Mouse (Mus musculus) embryonic facial prominence, embryonic 12.5 days (tissue): ENCODE measurements around the gene Son. TPM values are rescaled to one million over a fixed set of nuclear protein-coding genes. Genes with fewer than 3 reads are reported as not detected.

Source experiments
- ATAC-seq: fragments of 200-750 bp; cut with Nextera tagmentation; 2 replicates; pipeline ENCODE4 v1.8.0; 2017; ENCODE audit not compliant: insufficient number of reproducible peaks, insufficient read depth, low FRiP score, low TSS enrichment
- H3K27ac ChIP-seq: fragments of 300-500 bp; sonication (generic); 2 replicates; pipeline ENCODE4 v1.5.1; 2016; ENCODE audit warnings: mild to moderate bottlenecking
- H3K27me3 ChIP-seq: fragments of 300-500 bp; sonication (generic); 2 replicates; pipeline ENCODE4 v1.6.1; 2016; ENCODE audit warnings: mild to moderate bottlenecking, moderate library complexity
- H3K36me3 ChIP-seq: fragments of 300-500 bp; sonication (generic); 2 replicates; pipeline ENCODE4 v1.6.1; 2016; ENCODE audit warnings: mild to moderate bottlenecking
- H3K4me1 ChIP-seq: fragments of 300-500 bp; sonication (generic); 2 replicates; pipeline ENCODE4 v1.6.1; 2016
- H3K4me2 ChIP-seq: fragments of 300-500 bp; sonication (generic); replicated peaks from 2 replicates; pipeline ENCODE4 v1.6.1; 2016; ENCODE audit warnings: mild to moderate bottlenecking, moderate library complexity
- H3K4me3 ChIP-seq: fragments of 300-500 bp; sonication (generic); 2 replicates; pipeline ENCODE4 v1.5.1; 2016; ENCODE audit warnings: mild to moderate bottlenecking
- H3K9ac ChIP-seq: fragments of 300-500 bp; sonication (generic); 2 replicates; pipeline ENCODE4 v1.6.1; 2016; ENCODE audit warnings: mild to moderate bottlenecking, moderate library complexity
- H3K9me3 ChIP-seq: fragments of 300-500 bp; sonication (generic); 2 replicates; pipeline ENCODE4 v1.6.1; 2016; ENCODE audit warnings: mild to moderate bottlenecking, moderate library complexity
- WGBS: fragments of 180-500 bp; shearing (Covaris S2); methylation state at CpG from one replicate; pipeline ENCODE4 v1.1.7; 2016; 5-methylcytosine and 5-hydroxymethylcytosine counted together
- polyA plus RNA-seq: library from polyadenylated mRNA; unstranded; fragments of >200 nt; fragmentation: Nextera tagmentation; extraction: Ambion mirVana; gene quantifications from 2 replicates; pipeline ENCODE4 v1.2.1, GENCODE M21; 2016

Son gene
- polyA plus RNA-seq, 1 experiment from 2014 or later = 160 TPM

DNA sequence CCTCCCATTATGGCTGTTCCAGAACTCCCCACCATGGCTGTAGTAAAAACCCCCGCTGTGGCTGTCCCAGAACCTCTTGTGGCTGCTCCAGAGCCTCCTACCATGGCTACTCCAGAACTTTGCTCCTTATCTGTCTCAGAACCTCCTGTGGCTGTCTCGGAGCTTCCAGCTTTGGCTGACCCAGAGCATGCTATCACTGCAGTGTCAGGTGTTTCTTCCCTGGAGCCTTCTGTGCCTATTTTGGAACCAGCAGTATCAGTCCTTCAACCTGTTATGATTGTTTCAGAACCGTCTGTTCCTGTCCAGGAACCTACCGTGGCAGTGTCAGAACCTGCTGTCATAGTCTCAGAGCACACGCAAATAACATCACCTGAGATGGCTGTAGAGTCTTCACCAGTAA is 11.2 kb downstream of the Son start:
- H3K27me3 ChIP-seq = no peaks in the 10 kb centered on the region
- no peak overlapping the region for H3K27ac ChIP-seq
- H3K4me3 ChIP-seq = no peak overlapping the region
- 92% methylated on average over 5 of the region's 5 CpGs for WGBS
- no peak for ATAC-seq
- H3K4me1 ChIP-seq = no peaks in the 10 kb centered on the region
- no peak overlapping the region for H3K4me2 ChIP-seq
- no peak overlapping the region for H3K9ac ChIP-seq
- H3K36me3 ChIP-seq = peaks cover 91% of the 10 kb centered on the region
- no peaks in the 10 kb centered on the region for H3K9me3 ChIP-seq

DNA sequence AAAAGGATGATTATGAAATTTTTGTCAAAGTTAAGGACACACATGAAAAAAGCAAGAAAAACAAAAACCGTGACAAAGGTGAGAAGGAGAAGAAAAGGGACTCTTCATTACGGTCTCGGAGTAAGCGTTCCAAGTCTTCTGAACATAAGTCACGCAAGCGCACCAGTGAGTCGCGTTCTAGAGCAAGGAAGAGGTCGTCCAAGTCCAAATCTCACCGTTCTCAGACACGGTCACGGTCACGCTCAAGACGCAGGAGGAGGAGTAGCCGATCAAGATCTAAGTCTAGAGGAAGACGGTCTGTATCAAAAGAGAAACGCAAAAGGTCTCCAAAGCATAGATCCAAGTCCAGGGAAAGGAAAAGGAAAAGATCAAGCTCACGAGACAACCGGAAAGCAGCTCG is 12.5 kb downstream of the Son start:
- no peak overlapping the region for H3K4me3 ChIP-seq
- H3K9ac ChIP-seq = no peak overlapping the region
- H3K4me2 ChIP-seq = no peak overlapping the region
- no peak for ATAC-seq
- no peaks in the 10 kb centered on the region for H3K27me3 ChIP-seq
- H3K9me3 ChIP-seq = no peaks in the 10 kb centered on the region
- peaks cover 92% of the 10 kb centered on the region for H3K36me3 ChIP-seq
- H3K27ac ChIP-seq = no peak overlapping the region
- 97% methylated on average over 20 of the region's 20 CpGs for WGBS
- H3K4me1 ChIP-seq = no peaks in the 10 kb centered on the region

GRCm38 (mm10) chr16:91661397-91661796 is 14.1 kb downstream of the Son start:
- ATAC-seq = no peak
- no peaks in the 10 kb centered on the region for H3K27me3 ChIP-seq
- H3K27ac ChIP-seq = no peak overlapping the region
- H3K9me3 ChIP-seq = no peaks in the 10 kb centered on the region
- H3K4me3 ChIP-seq = no peak overlapping the region
- H3K4me2 ChIP-seq = no peak overlapping the region
- H3K4me1 ChIP-seq = no peaks in the 10 kb centered on the region
- 77% methylated on average over 1 of the region's 1 CpGs for WGBS
- H3K9ac ChIP-seq = no peak overlapping the region
- H3K36me3 ChIP-seq = peaks cover 92% of the 10 kb centered on the region

GRCm38 (mm10) chr16:91662336-91662735 is 15.0 kb downstream of the Son start:
- H3K9ac ChIP-seq = no peak overlapping the region
- H3K36me3 ChIP-seq = peaks cover 91% of the 10 kb centered on the region
- H3K9me3 ChIP-seq = no peaks in the 10 kb centered on the region
- 95% methylated on average over 16 of the region's 16 CpGs for whole genome bisulfite sequencing
- no peak for ATAC-seq
- H3K27ac ChIP-seq = no peak overlapping the region
- no peak overlapping the region for H3K4me2 ChIP-seq
- no peaks in the 10 kb centered on the region for H3K4me1 ChIP-seq
- H3K4me3 ChIP-seq = no peak overlapping the region
- no peaks in the 10 kb centered on the region for H3K27me3 ChIP-seq

- Histone ChIP-seq H3K27ac (no peak overlapping the region), H3K27me3 (no peaks in the 10 kb centered on the region), H3K4me2 (no peak overlapping the region), H3K4me1 (no peaks in the 10 kb centered on the region), H3K9ac (no peak overlapping the region), H3K9me3 (no peaks in the 10 kb centered on the region), H3K4me3 (no peak overlapping the region), H3K36me3 (peaks cover 84% of the 10 kb centered on the region)
- 95% methylated on average over 3 of the region's 3 CpGs for WGBS
- ATAC-seq = no peak
Measured at GRCm38 (mm10) chr16:91663795-91664194, 16.5 kb downstream of the Son start.

DNA sequence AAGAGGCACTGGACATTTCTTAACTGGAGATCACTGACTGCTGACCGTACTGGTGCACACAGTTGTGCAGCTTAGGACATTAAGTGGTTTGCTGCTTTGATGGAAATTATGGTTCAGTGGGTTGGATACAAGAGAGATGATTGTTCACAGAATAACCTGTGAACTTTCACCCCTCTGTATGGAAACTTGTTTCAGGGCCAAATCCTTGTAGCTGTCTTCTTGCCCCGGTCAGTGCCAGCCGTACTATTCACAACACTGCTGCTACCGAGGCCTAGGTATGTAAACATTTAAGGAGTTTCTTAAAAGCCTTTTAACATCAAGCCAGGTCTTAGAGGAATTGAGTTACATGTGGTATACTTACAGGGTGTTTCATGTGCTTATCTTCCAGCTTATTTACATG is 27.2 kb downstream of the Son start:
- Histone ChIP-seq H3K4me3 (no peak overlapping the region), H3K36me3 (peaks cover 78% of the 10 kb centered on the region), H3K9ac (no peak overlapping the region), H3K4me2 (no peak overlapping the region), H3K9me3 (no peaks in the 10 kb centered on the region), H3K4me1 (no peaks in the 10 kb centered on the region), H3K27ac (no peak overlapping the region), H3K27me3 (no peaks in the 10 kb centered on the region)
- ATAC-seq = no peak
- 88% methylated on average over 4 of the region's 4 CpGs for WGBS

GRCm38 (mm10) chr16:91678147-91678911 is 31.0 kb downstream of the Son start:
- no peak for ATAC-seq
- Histone ChIP-seq H3K27ac (no peak overlapping the region), H3K36me3 (peaks cover 80% of the 10 kb centered on the region), H3K9me3 (no peaks in the 10 kb centered on the region), H3K4me2 (no peak overlapping the region), H3K27me3 (no peaks in the 10 kb centered on the region), H3K4me1 (no peaks in the 10 kb centered on the region), H3K9ac (no peak overlapping the region), H3K4me3 (no peak overlapping the region)
- WGBS = 92% methylated on average over 5 of the region's 5 CpGs

DNA sequence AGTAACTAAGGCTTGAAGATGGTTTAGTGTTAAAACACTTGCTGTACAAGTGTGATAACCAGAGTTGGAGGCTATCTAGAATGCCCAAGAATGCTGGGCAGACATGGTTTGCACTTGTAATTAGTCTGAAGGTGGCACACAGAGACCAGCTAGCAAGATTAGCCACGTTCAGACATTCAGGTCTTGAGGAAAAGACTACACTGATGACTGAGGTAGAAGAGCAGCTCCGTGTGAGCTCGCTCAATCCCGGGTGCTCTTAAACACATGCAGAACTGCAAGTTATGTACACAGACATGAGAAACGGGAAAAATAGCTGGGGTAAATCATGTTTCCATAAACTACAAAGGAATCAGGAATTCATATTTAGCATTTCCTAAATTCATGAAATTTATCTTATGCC is 33.4 kb downstream of the Son start:
- no peaks in the 10 kb centered on the region for H3K4me1 ChIP-seq
- no peak overlapping the region for H3K4me2 ChIP-seq
- H3K4me3 ChIP-seq = no peak overlapping the region
- H3K9me3 ChIP-seq = no peaks in the 10 kb centered on the region
- no peak overlapping the region for H3K27ac ChIP-seq
- H3K27me3 ChIP-seq = no peaks in the 10 kb centered on the region
- H3K36me3 ChIP-seq = peaks cover 85% of the 10 kb centered on the region
- H3K9ac ChIP-seq = no peak overlapping the region
- WGBS = 85% methylated on average over 5 of the region's 5 CpGs
- ATAC-seq = no peak

GRCm38 (mm10) chr16:91685526-91685925 is 38.2 kb downstream of the Son start:
- Histone ChIP-seq H3K36me3 (peaks cover 51% of the 10 kb centered on the region), H3K4me1 (peaks cover 14% of the 10 kb centered on the region)

DNA sequence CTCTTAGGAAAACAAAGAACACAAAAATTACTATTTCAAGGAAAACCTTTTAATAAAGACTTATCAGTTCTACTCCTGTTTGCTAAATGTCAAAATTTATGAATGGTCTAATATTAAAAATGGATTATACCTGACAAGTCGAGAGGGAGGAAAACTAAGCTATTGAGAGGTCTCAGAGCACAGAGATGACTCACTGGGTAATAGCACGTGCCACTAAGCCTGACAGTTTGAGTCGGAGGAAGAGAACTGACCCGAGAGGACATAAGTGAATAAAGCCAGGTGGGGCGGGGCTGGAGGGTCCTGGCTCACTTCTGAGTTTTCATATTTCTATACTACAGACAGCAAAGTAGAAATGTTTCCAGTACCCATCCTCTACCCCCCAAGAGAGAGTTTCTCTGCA is 39.1 kb downstream of the Son start:
- H3K4me1 ChIP-seq = peaks cover 14% of the 10 kb centered on the region
- 75% methylated on average over 5 of the region's 5 CpGs for WGBS
- H3K27ac ChIP-seq = no peak overlapping the region
- H3K4me2 ChIP-seq = no peak overlapping the region
- no peaks in the 10 kb centered on the region for H3K27me3 ChIP-seq
- no peak for ATAC-seq
- H3K9me3 ChIP-seq = no peaks in the 10 kb centered on the region
- no peak overlapping the region for H3K9ac ChIP-seq
- H3K4me3 ChIP-seq = no peak overlapping the region
- peaks cover 44% of the 10 kb centered on the region for H3K36me3 ChIP-seq

More at GRCm38 (mm10) chr16:91685526-91685925, 38.2 kb downstream of the Son start:
- Histone ChIP-seq H3K9me3 (no peaks in the 10 kb centered on the region), H3K27me3 (no peaks in the 10 kb centered on the region), H3K9ac (no peak overlapping the region), H3K4me3 (no peak overlapping the region), H3K4me2 (no peak overlapping the region), H3K27ac (no peak overlapping the region)
- no peak for ATAC-seq
- WGBS = 91% methylated on average over 5 of the region's 5 CpGs

- 1% methylated on average over 32 of the region's 51 CpGs for WGBS
- Histone ChIP-seq H3K9ac (peak overlapping the region; percentile 87), H3K27me3 (no peaks in the 10 kb centered on the region), H3K4me1 (peaks cover 14% of the 10 kb centered on the region), H3K27ac (peak overlapping the region; percentile 81), H3K36me3 (peaks cover 27% of the 10 kb centered on the region), H3K4me3 (peak overlapping the region; percentile 87), H3K9me3 (no peaks in the 10 kb centered on the region), H3K4me2 (peak overlapping the region; percentile 82)
- ATAC-seq = peak; percentile 36; the same call in 1 of the 2 replicates
Measured at GRCm38 (mm10) chr16:91688023-91688618, 40.8 kb downstream of the Son start.

DNA sequence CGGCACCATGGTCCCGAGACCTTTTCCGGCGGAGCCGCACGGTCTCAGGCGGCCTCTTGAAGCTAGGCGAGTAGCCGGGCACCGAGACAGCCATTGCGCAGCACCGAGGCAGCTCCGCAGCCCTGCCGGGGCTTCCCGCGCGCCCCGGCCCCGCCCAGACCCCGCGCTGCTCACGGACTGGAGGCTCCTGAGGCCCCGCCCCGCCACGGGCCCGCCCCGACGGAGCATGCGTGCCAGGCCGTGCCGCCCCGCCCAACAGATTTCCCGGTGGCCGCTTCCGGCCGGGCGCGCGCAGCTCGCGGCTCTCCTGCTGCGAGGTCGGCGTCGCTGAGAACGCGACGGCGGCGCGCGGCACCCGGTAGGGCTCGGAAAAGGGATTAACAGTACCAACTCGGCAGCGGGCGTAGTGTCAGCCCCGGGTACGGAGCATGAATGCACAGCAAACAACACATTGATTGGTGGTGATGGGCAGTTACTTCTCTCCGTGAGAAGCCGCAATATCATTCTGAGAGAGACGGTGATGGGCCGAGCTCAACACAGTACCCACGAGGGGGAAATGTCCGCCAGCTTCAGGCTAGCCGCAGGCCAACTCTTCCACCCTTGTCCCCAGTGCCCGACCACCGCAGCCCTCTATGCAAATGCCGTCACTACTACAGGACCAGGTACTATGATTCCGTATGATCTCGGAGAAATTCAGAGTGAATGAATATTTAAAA is 41.5 kb downstream of the Son start, which contains the start of gene Donson:
TSS of gene Donson (minus strand) at position 152 of the 716 bp plus-strand sequence.
- peak within 1 kb of the TSS; percentile 81 for H3K27ac ChIP-seq
- H3K4me2 ChIP-seq = peak within 1 kb of the TSS; percentile 82
- peak within 1 kb of the TSS; percentile 87 for H3K4me3 ChIP-seq
- peaks cover 23% of the 10 kb centered on the region for H3K36me3 ChIP-seq
- H3K9ac ChIP-seq = peak within 1 kb of the TSS; percentile 87
- ATAC-seq = peak; percentile 98
- no peaks in the 10 kb centered on the region for H3K9me3 ChIP-seq
- 1% methylated on average over 71 of the region's 71 CpGs for WGBS
- H3K4me1 ChIP-seq = peaks cover 14% of the 10 kb centered on the region
- H3K27me3 ChIP-seq = no peaks in the 10 kb centered on the region
